Mouse (Mus musculus) CH12.LX (cell line): ENCODE data around the gene Lrrc20.

ENCODE experiments used
- CHD2 ChIP-seq: IDR thresholded peaks from 2 replicates; pipeline ENCODE4 v1.6.1; 2011; ENCODE audit warnings: low read length, improper control_type of control experiment
- CTCF ChIP-seq, 2 experiments: IDR thresholded peaks in 1 of 2; conservative IDR thresholded peaks in 1 of 2; 2 replicates each; pipeline ENCODE4 v1.5.1; 2011 to 2012; ENCODE audit warnings: low read depth in 2 of 2, low read length in 2 of 2, improper control_type of control experiment in 1 of 2, inconsistent platforms in 1 of 2, mild to moderate bottlenecking in 1 of 2, moderate library complexity in 1 of 2
- E2F4 ChIP-seq: IDR thresholded peaks from 2 replicates; pipeline ENCODE4 v1.6.1; 2011; ENCODE audit warnings: low read depth, low read length, improper control_type of control experiment; ENCODE audit not compliant: insufficient replicate concordance
- ELF1 ChIP-seq: IDR thresholded peaks from 2 replicates; pipeline ENCODE4 v1.6.1; 2014; ENCODE audit warnings: low read depth, mild to moderate bottlenecking, inconsistent platforms, low read length, improper control_type of control experiment
- EP300 ChIP-seq: IDR thresholded peaks from 2 replicates; pipeline ENCODE4 v1.6.1; 2011; ENCODE audit warnings: low read length, improper control_type of control experiment
- GABPA ChIP-seq: IDR thresholded peaks from 2 replicates; pipeline ENCODE4 v1.6.1; 2012; ENCODE audit warnings: low read depth, low read length, improper control_type of control experiment, inconsistent platforms; ENCODE audit not compliant: insufficient replicate concordance
- HCFC1 ChIP-seq: IDR thresholded peaks from 2 replicates; pipeline ENCODE4 v1.6.1; 2012; ENCODE audit warnings: low read depth, mild to moderate bottlenecking, inconsistent platforms, low read length, improper control_type of control experiment
- MAX ChIP-seq: IDR thresholded peaks from 2 replicates; pipeline ENCODE4 v1.6.1; 2011; ENCODE audit warnings: low read length, improper control_type of control experiment
- MYC ChIP-seq: IDR thresholded peaks from 2 replicates; pipeline ENCODE4 v1.6.1; 2011; ENCODE audit warnings: low read depth, mild to moderate bottlenecking, improper control_type of control experiment, low read length
- NELFE ChIP-seq: IDR thresholded peaks from 2 replicates; pipeline ENCODE4 v1.6.1; 2011; ENCODE audit warnings: low read depth, low read length, improper control_type of control experiment
- POLR2A ChIP-seq: IDR thresholded peaks from 2 replicates; pipeline ENCODE4 v1.6.1; 2011; ENCODE audit warnings: low read depth, mild to moderate bottlenecking, improper control_type of control experiment, low read length
- ZKSCAN1 ChIP-seq: IDR thresholded peaks from 2 replicates; pipeline ENCODE4 v1.6.1; 2012; ENCODE audit warnings: low read depth, inconsistent platforms, low read length, improper control_type of control experiment, borderline replicate concordance
- ZMIZ1 ChIP-seq: IDR thresholded peaks from 2 replicates; pipeline ENCODE4 v1.6.1; 2012; ENCODE audit warnings: low read depth, mild to moderate bottlenecking, inconsistent platforms, low read length, improper control_type of control experiment
- ZNF384 ChIP-seq: IDR thresholded peaks from 2 replicates; pipeline ENCODE4 v1.6.1; 2012; ENCODE audit warnings: low read depth, low read length, improper control_type of control experiment, inconsistent platforms

DNA sequence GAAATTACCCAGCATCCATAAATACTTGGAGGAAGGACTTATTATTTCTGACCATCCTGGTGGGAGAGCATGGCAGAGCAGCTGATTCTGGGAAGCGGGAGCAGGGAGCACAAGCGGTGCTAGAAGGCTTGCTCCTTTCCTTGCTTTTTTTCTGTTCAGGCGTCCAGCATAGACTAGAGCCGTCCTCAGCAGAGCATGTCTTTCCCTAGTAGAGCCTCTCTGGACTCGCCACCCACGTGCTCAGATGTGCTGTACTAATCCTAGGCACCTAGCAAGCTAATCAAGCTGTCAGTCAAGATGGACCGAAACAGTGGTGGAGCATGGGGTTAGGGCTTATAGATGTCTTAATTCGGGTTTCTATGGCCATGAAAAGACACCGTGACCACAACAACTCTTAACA lies 42.7 kb downstream of the Lrrc20 start:
- TF ChIP-seq POLR2A: no peak
- TF ChIP-seq ZMIZ1: no peak
- no peak for TF ChIP-seq CTCF (conservative IDR thresholded peaks at IDR 0.05 in 1 of 2, IDR thresholded peaks at IDR 0.05 in 1 of 2; ENCODE audit: low read depth in 2 of 2, low read length in 2 of 2)
- TF ChIP-seq ZNF384: no peak
- TF ChIP-seq MAX: no peak
- TF ChIP-seq ZKSCAN1: no peak
- no peak for TF ChIP-seq NELFE
- TF ChIP-seq GABPA: no peak
- no peak for TF ChIP-seq ELF1
- TF ChIP-seq HCFC1: no peak
- no peak for TF ChIP-seq MYC
- no peak for TF ChIP-seq EP300
- no peak for TF ChIP-seq CHD2
- no peak for TF ChIP-seq E2F4
